Mouse (Mus musculus) lung, postnatal 0 days (tissue): ENCODE measurements at regions not wholly inside any gene's neighbourhood (a gene's known extent, or its start where the extent isn't known, plus 50 kb on each side); places are given as distances from the start of the nearest gene placed in this dataset.

Experiments used
- CTCF ChIP-seq: IDR thresholded peaks from 2 replicates; pipeline ENCODE4 v1.5.1; 2016; ENCODE audit warnings: antibody characterized with exemption, mild to moderate bottlenecking
- EP300 ChIP-seq: IDR thresholded peaks from 2 replicates; pipeline ENCODE4 v1.6.1; 2016; ENCODE audit warnings: antibody characterized with exemption, mild to moderate bottlenecking, control low read depth

DNA sequence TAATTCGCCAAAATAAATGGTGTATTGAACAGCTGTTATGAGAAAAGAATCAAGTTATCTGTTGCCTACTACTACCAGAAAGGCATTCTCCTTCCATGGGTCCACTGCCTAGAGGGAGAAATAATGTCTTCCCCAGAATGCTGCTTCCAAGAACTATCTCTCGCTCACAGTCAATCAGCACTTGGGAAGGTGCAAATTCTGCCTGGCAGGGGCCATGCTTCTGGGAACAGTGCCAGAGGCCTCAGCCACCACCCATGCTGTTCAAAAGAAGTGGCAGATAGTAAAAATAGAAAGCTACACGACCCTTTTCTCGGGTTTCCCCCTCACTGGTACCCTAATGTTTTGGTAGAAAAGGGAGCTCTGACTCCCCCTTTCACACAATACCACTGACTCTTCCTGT lies 282.2 kb downstream of the Fbxo8 start:
- TF ChIP-seq CTCF: no peak
- TF ChIP-seq EP300: no peak
